In the genomic region with DNA sequence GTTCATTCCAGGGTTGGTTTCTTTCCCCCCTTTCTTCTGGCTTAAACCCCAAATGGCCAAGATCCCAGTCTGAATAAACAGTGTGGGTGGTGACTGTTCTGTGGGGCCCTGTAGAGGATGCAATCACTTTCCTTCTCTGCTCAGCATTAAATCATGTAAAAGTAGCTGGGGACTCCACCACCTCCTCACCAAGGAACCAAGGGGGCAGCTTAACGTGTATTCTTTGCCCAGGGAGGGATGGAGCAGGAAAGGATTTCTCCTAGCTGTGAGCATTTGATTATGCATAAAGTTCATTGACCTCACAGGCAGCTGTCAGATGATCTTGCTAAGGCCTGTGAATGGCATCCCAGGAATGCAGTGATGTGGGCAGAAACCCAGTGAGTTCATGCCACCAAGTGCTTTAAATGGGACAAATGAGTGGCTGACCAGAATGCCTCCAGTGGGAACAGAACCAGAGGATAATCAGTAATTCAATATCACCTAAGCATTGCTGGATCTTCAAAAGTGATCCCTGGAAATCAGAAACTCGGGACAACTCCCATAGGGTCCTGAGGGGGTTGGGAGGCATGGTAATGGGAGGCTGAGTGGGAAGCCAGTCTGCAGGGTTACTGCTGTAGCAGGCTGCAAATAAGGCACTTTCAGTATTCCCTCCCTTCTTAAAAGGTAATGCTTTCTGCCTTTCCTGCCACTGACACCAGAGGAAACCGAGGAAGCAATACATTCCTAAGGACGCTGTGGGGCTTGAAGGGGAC, we compare ENCODE assay signal across 8 mouse cellular contexts.
DNase-seq lines count a peak whose midpoint lies in the region; ATAC-seq and TF ChIP-seq lines count a peak whose summit lies in the region.

No protein-coding gene starts in this region.

- no peak for DNase-seq in frontal cortex, postnatal 36 days (ENCODE audit: low spot score in 2 of 2)
- DNase-seq in fibroblast of lung, adult 2 months (ENCODE audit: low read depth), result peak; percentile 73
- peak; percentile 54 for DNase-seq in heart, postnatal 0 days (ENCODE audit: low spot score)
- peak; percentile 73 for DNase-seq in kidney, postnatal 10 days
- no peak for DNase-seq in thymus, postnatal 36 days

- peak; percentile 50 for ATAC-seq in frontal cortex, adult (ENCODE audit: low TSS enrichment)
- peak; percentile 57 for ATAC-seq in heart, postnatal 0 days (ENCODE audit: insufficient read depth, low read depth)
- peak; percentile 52 for ATAC-seq in midbrain, embryonic 16.5 days
- no peak for ATAC-seq in megakaryocyte progenitor cell, adult 5-6 weeks (replicated peaks; ENCODE audit: poor library complexity)

- H3K4me2 ChIP-seq in heart, postnatal 0 days (ENCODE audit: low read depth, low read length), result no peak overlapping the region
- H3K4me2 ChIP-seq in midbrain, embryonic 16.5 days (ENCODE audit: low read length), result no peak overlapping the region

- WGBS in heart, postnatal 0 days, result 14% methylated on average over 4 of the region's 4 CpGs
- 24% methylated on average over 4 of the region's 4 CpGs for WGBS in midbrain, embryonic 16.5 days

- TF ChIP-seq CTCF in heart, postnatal 0 days (IDR thresholded peaks at IDR 0.05; ENCODE audit: low read depth), result no peak

- peak overlapping the region; percentile 79 for H3K27ac ChIP-seq in heart, postnatal 0 days (ENCODE audit: low read depth)
- H3K27ac ChIP-seq in midbrain, embryonic 16.5 days (ENCODE audit: low read length), result peak overlapping the region; percentile 25; the same call in 1 of the 2 replicates

- no peak overlapping the region for H3K4me3 ChIP-seq in heart, postnatal 0 days (ENCODE audit: low read depth, low read length)
- H3K4me3 ChIP-seq in midbrain, embryonic 16.5 days (ENCODE audit: low read depth, low read length), result no peak overlapping the region

- H3K36me3 ChIP-seq in heart, postnatal 0 days (replicated peaks; ENCODE audit: control insufficient read depth, insufficient read depth, low read length), result no peaks in the 10 kb centered on the region
- H3K36me3 ChIP-seq in midbrain, embryonic 16.5 days (ENCODE audit: control insufficient read depth, insufficient read depth, low read length), result no peaks in the 10 kb centered on the region

- no peaks in the 10 kb centered on the region for H3K27me3 ChIP-seq in heart, postnatal 0 days (ENCODE audit: control insufficient read depth, insufficient read depth, low read length)
- H3K27me3 ChIP-seq in midbrain, embryonic 16.5 days (ENCODE audit: control insufficient read depth, insufficient read depth, low read depth, low read length), result no peaks in the 10 kb centered on the region

- no peak overlapping the region for H3K9ac ChIP-seq in heart, postnatal 0 days (replicated peaks; ENCODE audit: low read depth, low read length)
- no peak overlapping the region for H3K9ac ChIP-seq in midbrain, embryonic 16.5 days (ENCODE audit: low read depth, low read length)

- peak; percentile 69 for TF ChIP-seq EP300 in heart, postnatal 0 days (IDR thresholded peaks at IDR 0.05; ENCODE audit: low read depth)

- peaks cover 41% of the 10 kb centered on the region for H3K4me1 ChIP-seq in heart, postnatal 0 days (ENCODE audit: control insufficient read depth, insufficient read depth)
- no peaks in the 10 kb centered on the region; the same call in 1 of the 2 replicates for H3K4me1 ChIP-seq in midbrain, embryonic 16.5 days (ENCODE audit: control insufficient read depth, insufficient read depth, low read length)

- H3K9me3 ChIP-seq in heart, postnatal 0 days (replicated peaks; ENCODE audit: control insufficient read depth, low read length), result no peaks in the 10 kb centered on the region
- H3K9me3 ChIP-seq in midbrain, embryonic 16.5 days (replicated peaks; ENCODE audit: control insufficient read depth, low read length, poor library complexity, severe bottlenecking), result no peaks in the 10 kb centered on the region

Comparison
In these comparisons a context has a peak if more than half of its experiments do, and no peak if none do; other contexts are left out.
1. DNase-seq: peak in fibroblast of lung, adult 2 months (single experiment), heart, postnatal 0 days (single experiment) and kidney, postnatal 10 days (single experiment); none in frontal cortex, postnatal 36 days (0 of 2) and thymus, postnatal 36 days (0 of 2).